Mouse (Mus musculus): ENCODE measurements around the gene Mymx. TPM values are rescaled to one million over a fixed set of nuclear protein-coding genes. Genes with fewer than 3 reads are reported as not detected.

Gene Mymx
- polyA plus RNA-seq, 1 experiment, result 22.6 TPM

DNA sequence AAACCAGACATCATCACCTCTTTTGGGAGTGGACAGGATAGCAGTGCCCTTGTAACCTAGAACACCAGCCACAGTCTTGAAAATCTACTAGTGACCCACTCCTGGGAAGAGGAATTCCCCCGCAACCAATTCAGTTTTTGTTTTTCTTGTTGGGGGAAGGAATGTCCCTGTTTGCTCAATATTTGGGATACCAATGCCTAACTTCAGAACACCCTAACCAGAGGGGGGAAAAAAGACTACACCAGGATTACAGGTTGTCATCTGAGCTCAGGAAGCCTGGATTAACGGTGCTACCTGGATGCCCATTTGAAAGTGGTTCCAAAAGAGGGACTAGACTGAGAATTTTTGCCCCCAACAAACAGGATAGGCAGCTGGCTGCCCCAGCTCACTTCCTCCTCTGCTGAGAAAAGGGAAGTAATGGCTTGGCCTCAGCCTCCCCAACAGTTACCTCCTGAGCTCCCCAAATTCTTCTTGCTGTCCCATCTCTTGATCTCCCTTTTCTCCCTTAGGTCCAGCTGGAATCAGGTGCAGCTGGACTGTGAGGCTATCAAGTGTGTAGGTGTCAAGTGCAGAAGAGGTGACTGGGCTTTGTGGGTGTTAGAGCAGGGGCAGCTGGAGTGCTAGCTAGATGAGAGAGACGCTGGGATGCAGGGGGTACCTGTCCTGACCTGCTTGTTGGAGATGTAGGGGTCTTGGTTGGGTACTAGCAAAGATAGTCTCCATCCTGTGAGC lies 45.2 kb downstream of the Mymx start:
- H3K27me3 ChIP-seq (ENCODE audit: control insufficient read depth, insufficient read depth, low read length, poor library complexity, severe bottlenecking), result no peaks in the 10 kb centered on the region
- no peak for TF ChIP-seq EP300 (IDR thresholded peaks at IDR 0.05; ENCODE audit: insufficient read depth, low read depth, low read length)
- no peak overlapping the region for H3K27ac ChIP-seq (ENCODE audit: insufficient read depth, low read length)
- no peaks in the 10 kb centered on the region for H3K4me1 ChIP-seq (ENCODE audit: control insufficient read depth, insufficient read depth, low read length)
- no peaks in the 10 kb centered on the region for H3K36me3 ChIP-seq (ENCODE audit: control insufficient read depth, insufficient read depth, low read length, poor library complexity, severe bottlenecking)
- peak overlapping the region; percentile 79; the same call in 1 of the 2 replicates for H3K4me3 ChIP-seq (ENCODE audit: low read depth, low read length)
- H3K9me3 ChIP-seq (replicated peaks; ENCODE audit: control insufficient read depth, insufficient read depth, low read length, poor library complexity, severe bottlenecking), result no peaks in the 10 kb centered on the region
- H3K9ac ChIP-seq (ENCODE audit: low read depth, poor library complexity, severe bottlenecking), result no peak overlapping the region

DNA sequence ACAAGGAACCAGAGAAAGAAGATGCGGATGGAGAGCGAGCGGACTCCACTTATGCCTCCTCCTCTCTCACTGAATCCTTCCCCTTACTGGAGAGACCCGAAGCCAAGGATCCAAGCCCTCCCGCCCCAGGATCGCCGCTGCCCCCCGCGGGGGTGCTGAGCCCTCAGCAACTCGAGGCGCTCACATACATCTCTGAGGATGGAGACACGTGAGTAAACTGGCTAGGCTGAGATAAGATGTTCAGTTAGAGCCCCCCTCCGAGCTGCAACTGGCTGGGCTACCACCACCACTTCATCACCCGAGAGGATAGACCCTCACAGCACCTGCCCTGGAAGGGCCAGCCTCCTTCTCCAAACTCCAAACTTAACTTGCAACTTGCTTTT lies 45.8 kb downstream of the Mymx start:
- no peak overlapping the region for H3K27ac ChIP-seq (ENCODE audit: insufficient read depth, low read length)
- H3K4me1 ChIP-seq (ENCODE audit: control insufficient read depth, insufficient read depth, low read length), result no peaks in the 10 kb centered on the region
- TF ChIP-seq CTCF (IDR thresholded peaks at IDR 0.05; ENCODE audit: low read depth, low read length) (no peak), EP300 (IDR thresholded peaks at IDR 0.05; ENCODE audit: insufficient read depth, low read depth, low read length) (no peak), POLR2A (IDR thresholded peaks at IDR 0.05; ENCODE audit: insufficient read depth, low read length) (no peak)
- H3K4me3 ChIP-seq (ENCODE audit: low read depth, low read length), result peak overlapping the region; percentile 79
- H3K9me3 ChIP-seq (replicated peaks; ENCODE audit: control insufficient read depth, insufficient read depth, low read length, poor library complexity, severe bottlenecking), result no peaks in the 10 kb centered on the region
- no peaks in the 10 kb centered on the region for H3K36me3 ChIP-seq (ENCODE audit: control insufficient read depth, insufficient read depth, low read length, poor library complexity, severe bottlenecking)
- H3K9ac ChIP-seq (ENCODE audit: low read depth, poor library complexity, severe bottlenecking), result peak overlapping the region; percentile 78
- no peaks in the 10 kb centered on the region for H3K27me3 ChIP-seq (ENCODE audit: control insufficient read depth, insufficient read depth, low read length, poor library complexity, severe bottlenecking)

DNA sequence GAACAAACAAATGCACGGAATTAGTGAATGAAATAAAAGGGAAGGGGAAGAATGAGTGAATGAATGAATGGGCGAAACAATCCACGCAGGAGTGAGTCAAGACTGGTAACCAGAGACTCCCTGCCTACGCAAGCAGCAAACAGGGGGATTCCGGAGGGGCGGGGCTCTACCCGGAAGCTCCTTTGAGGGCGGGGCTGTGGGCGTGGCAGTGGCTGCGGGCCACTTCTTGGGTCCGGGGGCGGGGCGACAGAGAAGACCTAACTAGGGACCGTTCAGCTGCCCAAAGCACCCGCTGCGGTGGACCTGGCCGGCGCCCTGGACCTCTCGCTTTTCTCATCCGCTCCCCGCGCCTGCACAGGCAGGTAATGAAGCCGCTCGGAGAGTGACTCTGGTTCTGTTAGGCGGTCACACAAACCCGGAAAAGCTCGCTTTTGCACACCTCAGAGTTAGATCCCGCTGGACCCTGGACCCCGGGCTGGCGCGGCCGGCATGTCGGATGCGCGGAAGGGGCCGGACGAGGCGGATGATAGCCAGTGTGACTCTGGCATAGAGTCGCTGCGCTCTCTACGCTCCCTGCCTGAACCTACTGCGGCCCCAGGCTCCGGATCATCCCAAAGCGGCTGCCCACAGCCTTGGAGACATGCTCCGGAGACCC lies 46.3 kb downstream of the Mymx start, which contains the start of gene Nfkbie:
Gene Nfkbie (plus strand): TSS at position 252 of the 655 bp plus-strand sequence.
- H3K4me1 ChIP-seq (ENCODE audit: control insufficient read depth, insufficient read depth, low read length), result no peaks in the 10 kb centered on the region
- no peaks in the 10 kb centered on the region for H3K27me3 ChIP-seq (ENCODE audit: control insufficient read depth, insufficient read depth, low read length, poor library complexity, severe bottlenecking)
- peak within 1 kb of the TSS; percentile 78 for H3K9ac ChIP-seq (ENCODE audit: low read depth, poor library complexity, severe bottlenecking)
- H3K4me3 ChIP-seq (ENCODE audit: low read depth, low read length), result peak within 1 kb of the TSS; percentile 79
- no peaks in the 10 kb centered on the region for H3K36me3 ChIP-seq (ENCODE audit: control insufficient read depth, insufficient read depth, low read length, poor library complexity, severe bottlenecking)
- TF ChIP-seq EP300 (IDR thresholded peaks at IDR 0.05; ENCODE audit: insufficient read depth, low read depth, low read length), result no peak
- TF ChIP-seq POLR2A (IDR thresholded peaks at IDR 0.05; ENCODE audit: insufficient read depth, low read length), result peak; percentile 45
- H3K9me3 ChIP-seq (replicated peaks; ENCODE audit: control insufficient read depth, insufficient read depth, low read length, poor library complexity, severe bottlenecking), result no peaks in the 10 kb centered on the region
- H3K27ac ChIP-seq (ENCODE audit: insufficient read depth, low read length), result no peak within 1 kb of the TSS

DNA sequence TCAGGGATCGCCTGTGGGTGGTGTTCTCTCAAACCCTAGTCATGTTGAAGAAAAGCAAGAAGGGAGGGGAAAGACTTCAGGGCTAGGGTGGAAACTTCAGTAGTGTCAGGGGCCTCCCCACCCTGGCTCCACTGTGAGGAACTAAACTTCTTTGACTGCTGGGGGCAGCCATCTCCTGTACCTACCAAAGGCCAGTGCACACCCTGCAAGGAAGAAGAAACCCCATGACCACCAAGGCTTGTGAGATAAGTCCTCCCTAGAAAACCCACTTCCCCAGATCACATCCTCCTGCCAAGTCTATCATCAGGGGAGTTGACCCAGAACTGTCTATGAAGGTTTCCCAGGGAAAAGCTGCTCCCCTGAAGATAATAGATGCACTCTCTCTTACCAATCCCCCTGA lies 47.5 kb downstream of the Mymx start:
- Histone ChIP-seq H3K36me3 (ENCODE audit: control insufficient read depth, insufficient read depth, low read length, poor library complexity, severe bottlenecking) (no peaks in the 10 kb centered on the region), H3K4me3 (ENCODE audit: low read depth, low read length) (no peak overlapping the region), H3K27me3 (ENCODE audit: control insufficient read depth, insufficient read depth, low read length, poor library complexity, severe bottlenecking) (no peaks in the 10 kb centered on the region), H3K9ac (ENCODE audit: low read depth, poor library complexity, severe bottlenecking) (no peak overlapping the region), H3K4me1 (ENCODE audit: control insufficient read depth, insufficient read depth, low read length) (no peaks in the 10 kb centered on the region), H3K27ac (ENCODE audit: insufficient read depth, low read length) (no peak overlapping the region), H3K9me3 (replicated peaks; ENCODE audit: control insufficient read depth, insufficient read depth, low read length, poor library complexity, severe bottlenecking) (no peaks in the 10 kb centered on the region)
- no peak for TF ChIP-seq CTCF (IDR thresholded peaks at IDR 0.05; ENCODE audit: low read depth, low read length)
- no peak for TF ChIP-seq EP300 (IDR thresholded peaks at IDR 0.05; ENCODE audit: insufficient read depth, low read depth, low read length)
- TF ChIP-seq POLR2A (IDR thresholded peaks at IDR 0.05; ENCODE audit: insufficient read depth, low read length), result no peak

DNA sequence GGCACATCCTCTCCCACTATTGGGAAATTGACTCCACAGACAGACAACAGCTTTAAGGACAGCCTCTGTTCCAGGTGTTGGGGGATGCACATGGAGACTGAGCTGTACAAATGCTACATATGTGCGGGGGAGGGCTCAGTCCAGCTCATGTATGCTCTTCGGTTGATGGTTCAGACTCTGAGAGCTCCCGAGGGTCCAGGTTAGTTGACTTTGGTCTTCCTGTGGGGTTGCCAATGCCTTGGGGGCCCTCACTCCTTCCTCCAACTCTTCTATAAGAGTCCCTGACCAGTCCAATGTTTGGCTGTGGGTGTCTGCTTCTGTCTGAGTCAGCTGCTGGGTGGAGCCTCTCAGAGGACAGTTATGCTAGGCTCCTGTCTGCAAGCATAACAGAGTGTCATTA lies 48.8 kb downstream of the Mymx start:
- no peaks in the 10 kb centered on the region for H3K27me3 ChIP-seq (ENCODE audit: control insufficient read depth, insufficient read depth, low read length, poor library complexity, severe bottlenecking)
- H3K4me3 ChIP-seq (ENCODE audit: low read depth, low read length), result no peak overlapping the region
- H3K36me3 ChIP-seq (ENCODE audit: control insufficient read depth, insufficient read depth, low read length, poor library complexity, severe bottlenecking), result no peaks in the 10 kb centered on the region
- no peak overlapping the region for H3K9ac ChIP-seq (ENCODE audit: low read depth, poor library complexity, severe bottlenecking)
- no peak for TF ChIP-seq CTCF (IDR thresholded peaks at IDR 0.05; ENCODE audit: low read depth, low read length)
- no peak for TF ChIP-seq POLR2A (IDR thresholded peaks at IDR 0.05; ENCODE audit: insufficient read depth, low read length)
- no peak for TF ChIP-seq EP300 (IDR thresholded peaks at IDR 0.05; ENCODE audit: insufficient read depth, low read depth, low read length)
- no peaks in the 10 kb centered on the region for H3K9me3 ChIP-seq (replicated peaks; ENCODE audit: control insufficient read depth, insufficient read depth, low read length, poor library complexity, severe bottlenecking)
- H3K27ac ChIP-seq (ENCODE audit: insufficient read depth, low read length), result no peak overlapping the region
- no peaks in the 10 kb centered on the region for H3K4me1 ChIP-seq (ENCODE audit: control insufficient read depth, insufficient read depth, low read length)

DNA sequence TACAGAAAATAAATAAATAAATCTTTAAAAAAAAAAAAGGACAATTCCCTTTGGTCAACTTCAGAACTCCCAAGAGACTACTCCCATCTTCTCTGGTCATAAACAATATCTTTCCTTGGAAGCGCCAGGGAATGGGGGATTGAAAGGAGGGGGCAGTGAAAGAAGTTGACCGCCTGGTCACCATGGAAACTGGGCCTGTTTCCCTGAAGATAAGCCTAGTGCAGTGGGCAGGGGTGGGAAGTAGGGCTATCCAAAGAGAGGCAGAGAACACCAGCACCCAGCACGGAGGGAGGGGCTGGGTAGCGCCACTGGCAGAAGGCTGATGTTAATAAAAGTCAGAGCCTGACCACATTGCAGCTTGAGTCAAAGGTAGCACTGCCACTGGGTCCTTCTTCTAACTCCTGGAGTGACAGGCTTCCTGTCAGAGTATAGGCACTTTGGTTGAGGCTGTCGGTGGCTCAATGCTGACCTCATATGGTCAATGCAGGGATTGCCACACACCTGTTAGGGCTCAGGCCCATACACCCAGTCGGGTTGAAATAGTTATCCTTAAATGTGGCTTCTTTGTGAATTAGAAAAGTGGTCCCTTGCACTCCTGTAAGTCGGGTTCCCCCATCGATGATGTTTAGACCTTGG lies 50.0 kb downstream of the Mymx start:
- Histone ChIP-seq H3K9me3 (replicated peaks; ENCODE audit: control insufficient read depth, insufficient read depth, low read length, poor library complexity, severe bottlenecking) (no peaks in the 10 kb centered on the region), H3K27ac (ENCODE audit: insufficient read depth, low read length) (no peak overlapping the region), H3K4me1 (ENCODE audit: control insufficient read depth, insufficient read depth, low read length) (no peaks in the 10 kb centered on the region), H3K36me3 (ENCODE audit: control insufficient read depth, insufficient read depth, low read length, poor library complexity, severe bottlenecking) (no peaks in the 10 kb centered on the region), H3K27me3 (ENCODE audit: control insufficient read depth, insufficient read depth, low read length, poor library complexity, severe bottlenecking) (no peaks in the 10 kb centered on the region), H3K4me3 (ENCODE audit: low read depth, low read length) (no peak overlapping the region), H3K9ac (ENCODE audit: low read depth, poor library complexity, severe bottlenecking) (no peak overlapping the region)
- TF ChIP-seq POLR2A (IDR thresholded peaks at IDR 0.05; ENCODE audit: insufficient read depth, low read length) (no peak), CTCF (IDR thresholded peaks at IDR 0.05; ENCODE audit: low read depth, low read length) (peak; percentile 91)
